Mouse (Mus musculus) cerebellum, postnatal 36 days (tissue): ENCODE measurements around the gene Traip.

Experiments used
- DNase-seq, 2 experiments: peaks; one replicate each; pipeline ENCODE4 v3.0.0; 2021 to 2022; ENCODE audit warnings: mixed read lengths in 2 of 2

The Traip gene

GRCm38 (mm10) chr9:107935374-107935773 is 14.6 kb upstream of the Traip start, which contains the start of gene Camkv:
Gene Camkv (plus strand): TSS chr9:107935674.
- DNase-seq = no peak

- DNase-seq = peak in 1 of 2 experiments; percentile 34
Measured at GRCm38 (mm10) chr9:107935790-107936214, 14.1 kb upstream of the Traip start.

GRCm38 (mm10) chr9:107936215-107936822 is 13.6 kb upstream of the Traip start:
- DNase-seq = no peak

GRCm38 (mm10) chr9:107936831-107937230 is 13.1 kb upstream of the Traip start:
- no peak for DNase-seq

- peak; percentile 31 to 51 for DNase-seq
Measured at GRCm38 (mm10) chr9:107947241-107948194, 2.4 kb upstream of the Traip start.

GRCm38 (mm10) chr9:107949184-107949921 is 583 bp upstream of the Traip start:
- no peak for DNase-seq

GRCm38 (mm10) chr9:107950460-107951355 is 772 bp downstream of the Traip start:
- DNase-seq = peak; percentile 88 to 91

- no peak for DNase-seq
Measured at GRCm38 (mm10) chr9:107955613-107956289, 5.8 kb downstream of the Traip start.

- DNase-seq = no peak
Measured at GRCm38 (mm10) chr9:107957141-107957540, 7.2 kb downstream of the Traip start.

GRCm38 (mm10) chr9:107959896-107960295 is 10.0 kb downstream of the Traip start:
- no peak for DNase-seq

- no peak for DNase-seq
Measured at GRCm38 (mm10) chr9:107960928-107961327, 11.0 kb downstream of the Traip start.

- DNase-seq = no peak
Measured at GRCm38 (mm10) chr9:107961351-107961762, 11.4 kb downstream of the Traip start.

GRCm38 (mm10) chr9:107961881-107962280 is 11.9 kb downstream of the Traip start:
- no peak for DNase-seq

GRCm38 (mm10) chr9:107962916-107963315 is 13.0 kb downstream of the Traip start:
- no peak for DNase-seq

- peak; percentile 87 to 88 for DNase-seq
Measured at GRCm38 (mm10) chr9:107963700-107964099, 13.8 kb downstream of the Traip start.

GRCm38 (mm10) chr9:107964681-107965080 is 14.7 kb downstream of the Traip start:
- no peak for DNase-seq

GRCm38 (mm10) chr9:107966676-107967075 is 16.7 kb downstream of the Traip start:
- DNase-seq = no peak

- no peak for DNase-seq
Measured at GRCm38 (mm10) chr9:107967437-107967836, 17.5 kb downstream of the Traip start.

- DNase-seq = no peak
Measured at GRCm38 (mm10) chr9:107968531-107968930, 18.6 kb downstream of the Traip start.

- DNase-seq = no peak
Measured at GRCm38 (mm10) chr9:107970311-107970710, 20.4 kb downstream of the Traip start.
